Mouse (Mus musculus): ENCODE data around the gene Dhx9.
A peak's percentile ranks its signal among the peaks of the same experiment; 100 is the strongest.
"Not testable (repeated sequence)": the region's sequence is repeated elsewhere in the genome, so short reads cannot be mapped to it uniquely, and the experiment has no call there.

Dhx9 gene

DNA sequence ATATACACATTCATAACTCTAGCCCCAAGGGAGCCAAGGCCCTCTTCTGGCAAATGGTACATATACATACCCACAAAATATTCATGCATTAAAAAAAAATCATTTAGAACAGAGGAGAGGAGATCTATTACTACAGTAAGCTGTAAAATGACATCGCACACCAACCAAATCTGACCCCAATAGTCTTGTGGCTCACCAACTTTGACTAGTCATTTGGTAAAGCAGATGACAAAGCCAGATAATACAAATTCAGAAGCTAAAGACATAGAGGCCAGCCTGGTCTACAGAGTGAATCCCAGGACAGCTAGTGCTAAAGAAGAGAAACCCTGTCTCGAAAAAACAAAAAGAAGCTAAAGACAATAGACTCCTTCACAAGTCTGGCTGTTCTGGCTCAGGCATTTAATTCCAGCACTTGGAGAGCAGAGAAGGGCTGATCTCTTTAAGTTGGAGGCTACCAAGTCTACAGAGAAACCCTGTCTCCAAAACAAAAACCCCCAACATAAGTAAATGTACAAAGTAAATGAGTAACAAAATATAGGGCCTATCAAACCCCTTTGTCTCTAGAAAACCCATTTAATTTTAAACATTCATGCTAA, 2.2 kb downstream of the Dhx9 start:
- DNase-seq: no peak

DNA sequence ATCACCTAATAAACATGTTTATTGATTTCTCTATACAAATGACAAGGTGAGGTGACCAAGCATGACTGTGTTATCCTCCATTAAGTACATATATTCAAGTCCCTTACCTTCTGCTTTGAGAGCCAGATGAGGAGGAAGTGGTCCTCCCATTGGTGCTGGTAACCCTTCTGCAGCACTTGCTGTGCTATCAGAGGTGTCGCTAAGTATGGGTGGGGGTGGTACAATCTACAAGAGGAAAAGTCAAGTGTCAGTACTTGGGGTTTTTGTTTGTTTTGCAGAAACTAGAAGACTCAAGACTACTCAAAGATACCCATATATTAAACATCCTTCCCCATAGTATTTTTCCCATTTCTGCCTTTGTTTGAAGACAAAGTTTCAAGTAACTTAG, 6.4 kb downstream of the Dhx9 start:
- no peak for DNase-seq

DNA sequence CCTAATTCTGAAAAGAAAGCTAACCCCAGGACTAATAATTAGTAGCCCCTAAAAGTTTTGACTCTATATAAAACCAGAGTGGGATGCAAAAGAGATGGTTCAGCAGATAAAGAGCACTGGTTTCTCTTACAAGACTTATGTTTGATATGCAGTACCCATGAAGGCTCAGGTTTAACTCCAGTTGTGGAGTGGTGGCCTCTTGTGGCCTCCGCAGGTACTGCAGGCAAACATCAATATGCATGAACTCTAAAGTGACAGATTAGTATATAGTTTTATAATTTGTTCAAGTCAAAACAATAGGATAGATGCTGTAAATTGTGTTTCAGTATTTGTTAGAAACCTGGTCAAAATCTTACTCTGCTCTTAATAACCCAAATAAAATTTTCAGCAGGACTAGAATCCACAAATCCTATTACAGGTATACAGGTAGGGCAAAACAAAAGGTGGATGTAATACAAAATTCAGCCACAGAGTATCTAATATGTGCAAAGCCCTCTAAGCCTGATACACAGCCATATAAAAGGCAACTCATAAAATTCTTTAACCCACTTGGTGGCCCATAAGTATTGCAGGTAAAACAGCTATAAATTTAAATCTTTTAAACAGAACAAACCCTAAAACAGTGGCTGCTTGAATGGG, 7.0 kb downstream of the Dhx9 start:
- peak; percentile 75 for DNase-seq

DNA sequence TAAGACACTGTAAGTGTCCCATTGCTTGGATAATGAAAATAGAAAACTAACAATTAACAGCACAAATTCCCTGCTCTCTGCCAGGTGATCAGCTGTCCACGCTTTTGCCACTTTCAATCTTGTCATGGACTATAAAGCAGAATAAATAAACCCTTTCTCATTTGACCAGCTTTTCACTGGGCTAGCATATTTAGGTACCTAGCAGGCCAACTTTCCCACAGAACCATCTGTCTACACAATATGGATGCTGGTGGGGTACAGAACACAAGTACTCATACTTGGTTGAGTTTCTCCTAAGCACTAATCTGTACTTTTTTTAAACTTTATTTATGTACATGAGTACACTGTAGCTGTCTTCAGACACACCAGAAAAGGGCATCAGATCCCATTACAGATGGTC, 8.2 kb downstream of the Dhx9 start:
- no peak for DNase-seq

DNA sequence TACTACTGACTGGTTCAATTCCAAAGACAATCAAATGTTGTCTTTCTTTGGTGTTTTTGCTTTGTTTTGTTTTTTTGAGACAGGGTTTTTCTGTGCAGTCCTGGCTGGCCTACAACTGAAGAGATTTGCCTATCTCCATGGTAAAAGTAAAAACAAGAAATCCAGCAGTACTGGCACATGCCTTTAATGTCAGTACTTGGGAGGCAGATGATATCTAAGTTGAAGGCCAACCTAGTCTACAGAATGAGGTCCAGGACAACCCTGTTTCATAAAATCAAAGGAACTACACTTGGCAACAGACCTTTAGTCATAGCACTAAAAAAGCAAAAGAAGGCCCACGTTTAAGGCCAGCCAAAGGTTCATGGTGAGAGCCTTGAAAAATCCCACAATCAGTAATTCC, 25.7 kb downstream of the Dhx9 start:
- no peak for DNase-seq

DNA sequence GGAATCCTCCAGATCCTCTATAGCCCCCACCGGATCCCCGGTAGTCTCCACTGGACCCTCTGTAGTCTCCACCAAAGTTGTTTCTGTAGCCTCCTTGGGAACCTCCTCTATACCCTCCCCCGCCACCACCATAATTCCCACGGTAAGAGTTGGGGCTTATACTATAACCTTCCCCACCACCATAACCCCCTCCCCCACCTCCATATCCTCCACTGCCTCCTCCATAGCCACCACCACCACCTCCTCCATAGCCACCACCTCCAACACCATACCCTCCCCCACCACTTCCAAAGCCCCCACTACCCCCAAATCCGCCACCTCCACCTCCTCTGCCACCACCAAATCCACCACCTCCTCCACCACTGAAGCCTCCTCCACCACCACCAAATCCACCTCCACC, 31.3 kb downstream of the Dhx9 start:
- DNase-seq: no peak

DNA sequence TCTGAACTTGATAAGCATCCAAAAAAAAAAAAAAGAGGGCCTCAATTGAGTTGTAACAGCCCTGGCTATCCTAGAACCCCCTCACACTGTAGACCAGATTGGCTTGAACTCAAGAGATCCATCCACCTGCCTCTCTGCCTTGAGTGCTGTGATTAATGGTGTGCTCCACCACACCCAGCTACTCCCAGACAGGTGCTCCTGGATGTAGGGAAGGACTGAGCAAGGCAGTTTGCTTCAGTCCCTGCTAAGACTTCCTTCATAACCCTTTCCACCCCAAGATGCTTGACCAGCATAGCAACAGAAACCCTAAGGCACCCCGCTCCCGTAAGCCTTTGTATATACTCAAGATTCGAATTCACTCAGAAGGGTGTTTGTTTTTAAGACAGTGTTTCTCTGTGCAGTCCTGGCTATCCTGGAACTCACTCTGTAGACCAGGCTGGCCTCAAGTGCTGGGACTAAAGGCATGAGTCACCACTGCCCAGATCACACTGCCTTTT, 34.3 kb downstream of the Dhx9 start:
- DNase-seq: no peak

DNA sequence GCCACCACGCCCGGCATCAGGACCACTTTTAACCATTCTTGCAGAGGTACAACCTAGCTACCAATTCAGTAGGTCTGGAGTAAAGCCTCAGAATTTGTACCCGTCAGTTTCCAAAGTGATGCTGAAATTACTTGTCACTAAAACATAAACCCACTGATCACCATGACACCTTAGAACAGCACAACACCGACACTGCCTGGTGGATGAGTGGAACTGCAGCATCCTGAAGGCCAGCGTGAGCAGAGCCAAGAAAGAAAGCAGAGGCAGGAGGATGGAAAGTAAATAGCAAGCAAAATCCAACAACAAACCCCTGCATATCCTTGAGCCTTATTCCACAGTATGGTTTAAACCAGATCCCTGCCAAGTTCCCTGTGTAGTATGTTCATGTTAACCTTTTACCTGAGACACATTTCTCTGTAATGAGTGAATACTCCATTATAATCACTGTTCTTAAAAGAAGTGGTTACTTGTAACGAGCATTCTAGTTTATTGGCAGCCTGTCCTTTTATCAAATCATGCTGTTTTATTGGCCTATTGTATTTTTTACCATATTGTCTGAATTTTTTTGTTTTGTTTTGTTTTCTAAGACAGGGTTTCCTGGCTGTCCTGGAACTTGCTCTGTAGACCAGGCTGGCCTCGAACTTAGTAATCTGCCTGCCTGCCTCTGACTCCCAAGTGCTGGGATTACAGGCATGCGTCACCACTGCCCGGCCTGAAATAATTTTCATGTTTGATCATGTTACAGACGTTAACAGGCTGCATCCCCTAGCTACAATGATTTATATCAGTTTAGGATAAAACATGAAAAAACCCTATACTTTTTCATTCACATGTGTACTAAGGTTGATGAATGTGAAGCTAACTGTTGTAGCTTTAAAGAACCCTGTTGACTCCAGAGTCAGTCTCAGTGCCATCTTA, 36.0 kb downstream of the Dhx9 start:
- peak; percentile 41 for DNase-seq

DNA sequence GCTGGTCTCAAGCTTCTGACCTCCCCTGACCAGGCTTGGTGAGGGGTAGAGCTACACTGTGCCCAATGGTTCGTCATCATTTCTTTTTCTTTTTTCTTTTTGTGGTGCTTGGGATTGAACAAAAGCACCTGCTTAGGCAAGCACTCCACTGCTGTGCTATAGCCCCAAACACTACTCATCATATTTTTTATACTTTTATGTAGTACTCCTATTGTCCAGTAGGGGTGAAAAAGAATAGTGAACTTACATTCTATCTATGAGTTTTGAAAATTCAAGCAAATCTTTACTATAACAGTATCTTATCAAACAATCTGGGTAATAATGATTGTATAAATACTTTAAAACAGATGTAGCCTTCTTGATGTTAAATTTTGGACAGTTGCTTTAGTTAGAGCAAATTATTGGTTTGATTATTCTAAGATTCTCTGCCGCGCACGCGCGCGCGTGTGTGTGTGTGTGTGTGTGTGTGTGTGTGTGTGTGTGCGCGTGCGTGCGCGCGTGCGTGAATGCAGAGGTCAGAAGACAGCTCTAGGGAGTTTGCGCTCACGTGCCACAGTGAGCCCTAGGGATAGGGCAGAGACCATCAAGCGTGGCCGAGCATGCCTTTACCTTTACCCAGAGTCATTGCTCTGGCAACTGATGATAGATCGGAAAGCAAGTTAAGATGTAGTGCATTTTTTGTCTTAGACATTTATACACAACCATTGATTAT, 41.2 kb downstream of the Dhx9 start:
- no peak for DNase-seq

DNA sequence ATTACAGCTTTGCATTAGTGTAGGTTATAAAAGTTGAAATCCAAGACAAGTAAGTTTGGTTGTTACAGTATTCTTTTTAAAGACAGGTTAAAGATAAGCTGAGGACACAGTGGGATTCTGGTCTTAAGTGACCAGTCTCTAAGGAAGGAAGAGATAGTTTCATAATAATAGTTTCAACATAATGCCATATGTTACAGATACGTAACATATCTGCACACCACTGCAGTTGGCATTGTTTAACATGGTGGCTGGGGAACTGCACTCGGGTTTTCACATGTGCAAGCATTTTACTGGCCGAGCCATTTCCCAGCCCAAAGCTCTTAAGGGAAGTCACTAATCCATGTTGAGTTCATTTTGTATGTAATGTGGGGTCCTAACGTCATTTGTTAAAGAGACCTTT, 43.8 kb downstream of the Dhx9 start:
- DNase-seq: no peak

DNA sequence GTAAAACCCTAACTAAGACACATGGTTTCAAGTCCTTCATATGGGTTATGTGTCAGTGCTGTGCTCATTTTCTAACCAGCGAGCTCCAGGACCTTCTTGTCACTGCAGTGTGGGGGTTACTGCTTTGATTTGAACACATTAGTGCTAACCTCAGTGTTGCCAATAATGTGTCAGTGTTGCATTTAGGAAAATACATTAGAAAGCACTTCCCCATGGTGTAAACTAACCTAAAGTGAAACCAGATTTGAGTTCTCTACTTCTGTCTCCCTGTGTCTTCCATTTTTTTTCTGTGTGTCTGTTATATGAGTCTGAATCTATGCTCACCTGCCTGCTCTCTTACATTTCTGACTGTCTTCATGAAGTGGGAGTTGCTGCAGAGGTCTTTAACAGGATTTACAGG, 44.4 kb downstream of the Dhx9 start:
- DNase-seq: no peak

DNA sequence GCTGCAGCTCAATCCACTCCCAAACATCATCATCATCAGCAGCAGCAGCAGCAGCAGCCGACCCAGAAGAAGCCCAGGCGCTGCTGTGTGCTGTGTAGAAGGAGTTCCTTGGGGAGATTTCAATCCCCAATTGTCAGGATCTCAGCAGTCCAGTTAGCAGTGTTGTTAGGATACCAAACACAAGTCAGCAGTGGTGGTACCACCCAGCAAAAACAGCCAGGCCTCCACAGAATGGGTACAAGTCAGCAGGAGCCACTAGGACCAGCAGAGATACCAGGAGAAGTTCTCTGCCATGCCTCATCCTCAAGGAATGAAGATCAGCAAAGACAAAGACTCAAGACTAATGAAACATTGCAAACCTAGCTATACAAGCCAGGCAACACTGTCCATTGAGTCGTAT, 45.8 kb downstream of the Dhx9 start:
- no peak for DNase-seq

DNA sequence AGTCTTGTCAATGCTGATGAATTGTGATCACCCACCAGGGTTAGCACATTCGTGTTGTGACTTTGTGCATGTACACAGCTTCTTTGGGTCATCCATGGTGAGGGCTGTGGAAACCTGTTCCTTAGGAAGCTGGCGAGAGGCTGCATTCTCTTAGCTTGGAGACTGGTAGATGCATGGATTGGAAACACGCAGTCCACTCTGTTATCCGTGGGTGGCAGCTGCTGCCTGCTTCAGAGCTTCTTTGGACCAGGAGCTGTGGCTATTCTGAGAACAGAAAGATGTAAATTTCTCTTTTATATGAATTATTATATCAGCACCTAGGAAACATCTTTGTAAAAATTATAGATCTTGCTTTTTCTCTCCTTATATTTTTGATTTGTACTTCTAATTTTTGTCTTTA, 46.7 kb downstream of the Dhx9 start:
- DNase-seq: no peak

DNA sequence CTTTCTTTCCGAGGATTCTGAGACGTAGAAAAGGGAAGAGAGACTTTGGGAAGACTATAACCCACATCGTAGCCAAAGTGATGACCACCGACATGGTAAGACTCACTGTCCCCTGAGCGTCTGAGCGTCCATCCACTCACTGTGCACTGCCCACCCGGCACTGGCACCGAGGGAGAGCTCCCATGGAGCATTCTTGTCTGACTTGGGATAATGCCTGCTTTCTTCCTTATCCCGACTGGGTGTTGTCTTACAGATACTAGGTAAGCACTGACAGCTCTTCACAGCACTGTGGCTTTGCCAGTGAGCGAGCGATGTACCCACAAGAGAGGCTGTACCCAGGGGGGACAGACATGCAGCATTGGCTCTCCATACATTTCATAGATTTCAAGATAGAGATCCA, 49.9 kb downstream of the Dhx9 start:
- no peak for DNase-seq

DNA sequence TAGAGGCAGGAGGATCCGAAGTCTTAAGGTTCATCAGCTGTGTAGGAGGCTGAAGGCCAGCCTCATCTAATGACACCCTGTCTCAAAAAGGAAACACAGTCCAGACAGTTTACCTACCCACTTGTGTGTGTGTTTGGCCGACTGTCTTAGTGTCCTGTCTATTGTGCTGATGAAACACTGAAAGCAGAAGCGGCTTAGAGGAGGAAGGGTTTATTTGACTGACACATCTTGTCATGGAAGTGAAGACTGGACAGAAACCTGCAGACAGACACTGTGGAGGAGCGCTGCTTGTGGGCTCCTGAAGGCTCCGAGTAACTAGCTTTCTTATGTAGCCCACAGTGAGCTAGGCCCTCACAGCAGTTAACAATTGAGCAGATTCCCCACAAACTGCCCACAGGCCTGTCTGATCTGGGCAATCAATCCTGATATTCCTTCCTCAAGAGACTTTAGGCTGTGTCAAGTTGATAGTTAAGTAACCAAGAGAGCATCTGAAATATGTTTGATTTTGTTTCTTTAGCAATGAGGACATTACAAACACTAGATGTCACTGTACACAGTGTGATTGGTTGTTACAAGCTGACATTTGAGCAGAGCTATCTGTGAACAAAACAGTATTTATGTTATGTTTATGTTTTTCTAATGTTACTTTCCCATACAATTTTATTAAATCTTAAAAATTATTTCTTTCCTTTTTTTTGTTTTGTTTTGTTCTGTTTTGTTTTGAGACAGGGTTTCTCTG, 53.4 kb downstream of the Dhx9 start:
- DNase-seq: no peak

DNA sequence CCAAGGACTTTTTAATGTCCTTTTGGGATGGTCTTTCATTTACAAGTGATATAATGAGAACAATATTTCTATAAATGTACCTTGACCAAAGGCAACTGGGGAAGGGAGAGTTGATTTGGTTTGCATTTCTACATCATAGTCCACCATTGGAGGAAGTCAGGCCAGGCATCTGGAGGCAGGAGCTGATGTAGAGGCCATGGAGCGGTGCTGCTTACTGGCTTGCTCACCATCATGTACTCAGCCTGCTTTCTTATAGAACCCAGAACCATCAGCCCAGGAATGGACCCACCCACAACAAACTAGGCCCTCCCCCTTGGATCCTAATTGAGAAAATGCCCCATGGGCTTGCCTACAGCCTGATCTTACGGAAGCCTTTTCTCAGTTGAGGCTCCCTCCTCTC, 55.1 kb downstream of the Dhx9 start:
- DNase-seq: no peak

DNA sequence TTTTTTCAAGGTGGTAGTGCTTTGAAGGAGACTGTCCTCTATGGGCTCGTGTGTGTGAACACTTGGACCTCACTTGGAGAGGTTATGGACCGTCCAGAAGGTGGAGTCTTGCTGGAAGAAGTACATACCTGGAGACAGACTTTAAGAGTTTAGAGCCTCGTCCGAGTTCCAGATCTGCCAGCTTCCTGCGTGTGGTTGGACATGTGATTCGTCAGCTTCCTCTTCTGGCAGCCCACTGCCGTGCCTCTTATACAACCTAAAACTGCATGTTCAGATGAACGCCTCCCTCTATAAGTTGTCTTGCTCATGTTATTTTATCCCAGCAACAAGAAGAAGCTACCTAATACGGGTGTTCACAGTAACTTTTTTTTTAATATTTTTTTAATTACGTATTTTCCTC, 55.8 kb downstream of the Dhx9 start:
- DNase-seq: no peak

DNA sequence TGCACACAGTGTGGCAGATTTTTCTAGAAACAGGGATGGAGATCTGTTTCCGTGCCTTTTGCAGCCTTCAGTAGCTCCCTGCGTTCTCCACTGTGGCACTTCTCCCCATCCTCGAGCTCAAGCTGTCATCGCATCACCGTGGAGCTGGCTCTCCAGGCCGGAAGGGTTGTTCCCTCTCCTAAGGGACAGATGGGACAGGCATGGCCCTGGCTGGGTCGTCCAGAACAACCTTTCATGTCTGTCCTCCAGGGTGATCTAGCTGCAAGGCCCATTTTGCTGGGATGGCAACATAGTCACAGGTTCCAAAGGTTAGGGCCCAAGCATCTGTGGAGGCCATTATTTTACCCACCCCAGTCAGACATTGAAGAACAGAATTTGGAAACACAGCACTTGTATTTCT, 56.3 kb downstream of the Dhx9 start:
- no peak for DNase-seq

DNA sequence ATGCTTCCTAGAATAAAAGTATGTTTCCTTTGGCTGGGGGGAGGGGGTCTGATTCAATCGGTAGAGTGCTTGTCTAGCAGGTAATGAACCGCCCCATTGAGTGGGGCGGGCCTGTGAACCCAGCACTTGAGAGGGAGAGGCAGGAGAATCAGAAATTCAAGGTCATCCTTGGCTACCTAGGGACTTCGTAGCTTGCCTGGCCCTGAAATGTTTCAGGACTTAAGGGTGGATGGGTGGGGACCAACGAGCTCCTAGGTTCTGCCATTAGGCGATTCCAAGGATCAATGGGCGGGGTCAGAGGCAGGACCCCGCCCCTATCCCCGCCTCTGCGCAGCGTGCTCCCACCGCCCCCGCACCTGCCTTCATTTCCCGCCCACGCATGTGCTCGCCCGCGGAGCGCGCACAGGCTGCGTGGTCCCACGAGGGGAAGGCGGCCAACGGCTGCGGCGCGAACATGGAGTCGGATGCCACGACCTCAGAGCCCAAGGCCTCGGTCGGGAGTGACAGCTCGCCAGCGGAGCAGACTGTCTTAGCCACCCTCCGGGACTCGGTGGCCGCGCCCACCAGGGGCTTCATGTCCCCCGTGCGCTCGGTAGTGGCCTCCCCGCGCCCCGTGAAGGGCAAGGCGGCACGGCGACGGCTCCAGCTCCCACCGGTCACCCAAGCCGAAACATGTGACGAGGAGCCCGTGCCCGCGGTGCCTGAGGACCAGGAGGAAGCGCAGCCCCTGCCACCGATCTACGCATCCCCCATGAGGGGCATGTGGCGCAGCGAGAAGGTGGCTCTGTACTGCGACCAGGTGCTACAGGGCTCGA, 62.5 kb downstream of the Dhx9 start, which contains the start of gene Shcbp1l:
Shcbp1l (plus strand) TSS at position 393 of the 815 bp plus-strand sequence.
- DNase-seq: peak; percentile 63

DNA sequence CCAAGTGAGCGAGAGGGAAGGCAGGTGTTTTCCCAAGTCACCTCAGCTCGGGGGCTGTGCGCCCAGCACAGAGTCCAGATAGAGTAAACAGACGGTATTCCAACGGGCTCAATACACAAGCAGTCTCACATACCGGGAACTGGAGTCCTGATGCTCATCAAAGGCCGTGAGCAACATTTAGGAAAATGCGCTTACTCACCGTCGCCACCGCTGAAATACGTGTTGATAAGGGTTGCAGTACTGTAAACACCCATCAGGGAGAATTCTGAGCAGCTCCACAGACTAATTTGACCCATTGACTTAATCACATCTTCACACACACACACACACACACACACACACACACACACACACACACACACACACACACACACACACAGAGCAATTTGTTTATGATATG, 63.2 kb downstream of the Dhx9 start:
- no peak for DNase-seq

DNA sequence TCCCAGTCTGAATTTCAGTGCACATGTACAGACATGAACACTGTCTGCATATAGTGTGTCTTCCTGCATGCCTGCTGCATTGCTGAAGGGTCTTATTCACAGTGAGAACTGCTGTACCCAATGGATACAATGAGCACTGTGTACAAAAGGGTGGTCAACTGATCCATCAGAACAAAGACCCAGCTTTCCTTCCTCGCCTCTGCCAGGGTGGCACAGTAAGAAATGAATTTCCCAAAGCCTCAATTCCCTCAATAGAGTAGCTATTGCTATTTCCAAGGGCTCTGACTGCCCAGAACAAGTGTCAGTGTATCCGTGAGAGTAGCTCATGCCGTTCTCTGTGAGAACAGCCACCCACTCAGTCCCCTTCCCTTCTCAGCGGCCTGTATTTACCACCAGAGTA, 69.7 kb downstream of the Dhx9 start:
- DNase-seq: not testable (repeated sequence)
